Mouse (Mus musculus): Measurements from ENCODE around the gene Trim58. TPM values are rescaled to one million over a fixed set of nuclear protein-coding genes. Genes with fewer than 3 reads are reported as not detected.

Gene Trim58
- polyA plus RNA-seq (2015; fragmentation: Nextera tagmentation; extraction: Ambion mirVana), result 0.46 and 0.47 TPM in 2 replicates

GRCm38 (mm10) chr11:58640272-58640867 lies at the start of gene Trim58:
TSS of gene Trim58 (plus strand) at chr11:58640465.

GRCm38 (mm10) chr11:58594814-58595213 lies 45.5 kb upstream of the Trim58 start, which contains the start of gene Olfr324:
TSS of gene Olfr324 (plus strand) at chr11:58595114.

GRCm38 (mm10) chr11:58615975-58616374 lies 24.3 kb upstream of the Trim58 start, which contains the start of gene 2210407C18Rik:
TSS of gene 2210407C18Rik (minus strand) at chr11:58616075.

GRCm38 (mm10) chr11:58630401-58630800 lies 9.9 kb upstream of the Trim58 start, which contains the start of gene Olfr323:
TSS of gene Olfr323 (minus strand) at chr11:58630501.

GRCm38 (mm10) chr11:58658596-58658995 lies 18.3 kb downstream of the Trim58 start, which contains the start of gene Olfr322:
TSS of gene Olfr322 (plus strand) at chr11:58658782.

GRCm38 (mm10) chr11:58680799-58681198 lies 40.5 kb downstream of the Trim58 start, which contains the start of gene Olfr320:
TSS of gene Olfr320 (plus strand) at chr11:58681099.

GRCm38 (mm10) chr11:58698862-58699261 lies 58.6 kb downstream of the Trim58 start, which contains the start of gene Olfr319:
TSS of gene Olfr319 (plus strand) at chr11:58699162.

Other genes with a start within 250 kb of the Trim58 start
- gene 1810065E05Rik, start 219.4 kb upstream of the Trim58 start, polyA plus RNA-seq (2015; fragmentation: Nextera tagmentation; extraction: Ambion mirVana), result not detected in 2 replicates
- not detected in 2 replicates for gene Gm12253, start 207.9 kb upstream of the Trim58 start, polyA plus RNA-seq (2015; fragmentation: Nextera tagmentation; extraction: Ambion mirVana)
- not detected in 2 replicates for gene Lypd9, start 187.5 kb upstream of the Trim58 start, polyA plus RNA-seq (2015; fragmentation: Nextera tagmentation; extraction: Ambion mirVana)
- not detected in 2 replicates for gene Olfr30, start 178.2 kb upstream of the Trim58 start, polyA plus RNA-seq (2015; fragmentation: Nextera tagmentation; extraction: Ambion mirVana)
- not detected in 2 replicates for gene Olfr332, start 147.9 kb upstream of the Trim58 start, polyA plus RNA-seq (2015; fragmentation: Nextera tagmentation; extraction: Ambion mirVana)
- gene Olfr331, start 137.9 kb upstream of the Trim58 start, polyA plus RNA-seq (2015; fragmentation: Nextera tagmentation; extraction: Ambion mirVana), result not detected in 2 replicates
- gene Olfr330, start 105.6 kb upstream of the Trim58 start, polyA plus RNA-seq (2015; fragmentation: Nextera tagmentation; extraction: Ambion mirVana), result 0.17 TPM in 1 of 2 replicates, not detected in the other
- 0.04 and 0.08 TPM in 2 replicates for gene Olfr329-ps, start 94.0 kb upstream of the Trim58 start, polyA plus RNA-seq (2015; fragmentation: Nextera tagmentation; extraction: Ambion mirVana)
- gene Olfr328, start 84.8 kb upstream of the Trim58 start, polyA plus RNA-seq (2015; fragmentation: Nextera tagmentation; extraction: Ambion mirVana), result 0.12 and 0.18 TPM in 2 replicates
- 0.09 and 0.23 TPM in 2 replicates for gene Olfr224, start 69.9 kb upstream of the Trim58 start, polyA plus RNA-seq (2015; fragmentation: Nextera tagmentation; extraction: Ambion mirVana)
- not detected in 2 replicates for gene Olfr325, start 62.7 kb upstream of the Trim58 start, polyA plus RNA-seq (2015; fragmentation: Nextera tagmentation; extraction: Ambion mirVana)
- gene Olfr324, start 45.4 kb upstream of the Trim58 start, polyA plus RNA-seq (2015; fragmentation: Nextera tagmentation; extraction: Ambion mirVana), result 0.21 and 0.41 TPM in 2 replicates
- not detected in 2 replicates for gene 2210407C18Rik, start 24.4 kb upstream of the Trim58 start, polyA plus RNA-seq (2015; fragmentation: Nextera tagmentation; extraction: Ambion mirVana)
- not detected in 2 replicates for gene Olfr323, start 10.0 kb upstream of the Trim58 start, polyA plus RNA-seq (2015; fragmentation: Nextera tagmentation; extraction: Ambion mirVana)
- not detected in 2 replicates for gene Olfr322, start 18.3 kb downstream of the Trim58 start, polyA plus RNA-seq (2015; fragmentation: Nextera tagmentation; extraction: Ambion mirVana)
- not detected in 2 replicates for gene Olfr320, start 40.6 kb downstream of the Trim58 start, polyA plus RNA-seq (2015; fragmentation: Nextera tagmentation; extraction: Ambion mirVana)
- gene Olfr319, start 58.7 kb downstream of the Trim58 start, polyA plus RNA-seq (2015; fragmentation: Nextera tagmentation; extraction: Ambion mirVana), result not detected in 2 replicates
- not detected in 2 replicates for gene Olfr318, start 83.5 kb downstream of the Trim58 start, polyA plus RNA-seq (2015; fragmentation: Nextera tagmentation; extraction: Ambion mirVana)
- not detected in 2 replicates for gene Olfr317, start 98.7 kb downstream of the Trim58 start, polyA plus RNA-seq (2015; fragmentation: Nextera tagmentation; extraction: Ambion mirVana)
- gene Olfr316, start 112.3 kb downstream of the Trim58 start, polyA plus RNA-seq (2015; fragmentation: Nextera tagmentation; extraction: Ambion mirVana), result not detected in 2 replicates
- gene Olfr315, start 132.7 kb downstream of the Trim58 start, polyA plus RNA-seq (2015; fragmentation: Nextera tagmentation; extraction: Ambion mirVana), result not detected in 2 replicates
- gene Olfr314, start 142.5 kb downstream of the Trim58 start, polyA plus RNA-seq (2015; fragmentation: Nextera tagmentation; extraction: Ambion mirVana), result not detected in 2 replicates
- gene Fam183b, start 161.5 kb downstream of the Trim58 start, polyA plus RNA-seq (2015; fragmentation: Nextera tagmentation; extraction: Ambion mirVana), result 15.4 and 16.6 TPM in 2 replicates
- not detected in 2 replicates for gene Olfr313, start 174.5 kb downstream of the Trim58 start, polyA plus RNA-seq (2015; fragmentation: Nextera tagmentation; extraction: Ambion mirVana)
- gene Olfr312, start 188.8 kb downstream of the Trim58 start, polyA plus RNA-seq (2015; fragmentation: Nextera tagmentation; extraction: Ambion mirVana), result not detected in 2 replicates
- gene Olfr311, start 198.8 kb downstream of the Trim58 start, polyA plus RNA-seq (2015; fragmentation: Nextera tagmentation; extraction: Ambion mirVana), result not detected in 2 replicates
- 10.6 and 13.8 TPM in 2 replicates for gene Gm12258, start 206.7 kb downstream of the Trim58 start, polyA plus RNA-seq (2015; fragmentation: Nextera tagmentation; extraction: Ambion mirVana)
- 8.7 and 8.9 TPM in 2 replicates for gene 2810021J22Rik, start 226.8 kb downstream of the Trim58 start, polyA plus RNA-seq (2015; fragmentation: Nextera tagmentation; extraction: Ambion mirVana)